Mouse (Mus musculus) limb, embryonic 12.5 days (tissue): Measurements from ENCODE around the gene Zfp866. TPM values are rescaled to one million over a fixed set of nuclear protein-coding genes. Genes with fewer than 3 reads are reported as not detected.

Experiments used
- ATAC-seq: fragments of 200-750 bp; cut with Nextera tagmentation; 2 replicates; pipeline ENCODE4 v1.8.0; 2017; ENCODE audit warnings: low read depth, moderate TSS enrichment; ENCODE audit not compliant: insufficient number of reproducible peaks, insufficient read depth, low FRiP score, low TSS enrichment
- H3K27ac ChIP-seq: fragments of 300-500 bp; sonication (generic); 2 replicates; pipeline ENCODE4 v1.5.1; 2016; ENCODE audit warnings: mild to moderate bottlenecking, moderate library complexity
- H3K27me3 ChIP-seq: fragments of 300-500 bp; sonication (generic); 2 replicates; pipeline ENCODE4 v1.6.1; 2016; ENCODE audit warnings: mild to moderate bottlenecking, moderate library complexity
- H3K36me3 ChIP-seq: fragments of 300-500 bp; sonication (generic); 2 replicates; pipeline ENCODE4 v1.6.1; 2016; ENCODE audit warnings: mild to moderate bottlenecking, moderate library complexity
- H3K4me1 ChIP-seq: fragments of 300-500 bp; sonication (generic); replicated peaks from 2 replicates; pipeline ENCODE4 v1.6.1; 2016
- H3K4me2 ChIP-seq: fragments of 300-500 bp; sonication (generic); 2 replicates; pipeline ENCODE4 v1.6.1; 2016; ENCODE audit warnings: mild to moderate bottlenecking, moderate library complexity
- H3K4me3 ChIP-seq: fragments of 300-500 bp; sonication (generic); replicated peaks from 2 replicates; pipeline ENCODE4 v1.5.1; 2016; ENCODE audit warnings: mild to moderate bottlenecking
- H3K9ac ChIP-seq: fragments of 300-500 bp; sonication (generic); replicated peaks from 2 replicates; pipeline ENCODE4 v1.6.1; 2016; ENCODE audit warnings: mild to moderate bottlenecking, moderate library complexity
- H3K9me3 ChIP-seq: fragments of 300-500 bp; sonication (generic); 2 replicates; pipeline ENCODE4 v1.6.1; 2016; ENCODE audit warnings: mild to moderate bottlenecking, moderate library complexity
- WGBS: fragments of 180-500 bp; shearing (Covaris S2); methylation state at CpG from one replicate; pipeline ENCODE4 v1.1.7; 2016; 5-methylcytosine and 5-hydroxymethylcytosine counted together
- polyA plus RNA-seq: library from polyadenylated mRNA; unstranded; fragments of >200 nt; fragmentation: Nextera tagmentation; extraction: Ambion mirVana; gene quantifications from 2 replicates; pipeline ENCODE4 v1.2.1, GENCODE M21; 2016

The Zfp866 gene
- polyA plus RNA-seq, 1 experiment from 2014 or later, result 38.1 TPM

DNA sequence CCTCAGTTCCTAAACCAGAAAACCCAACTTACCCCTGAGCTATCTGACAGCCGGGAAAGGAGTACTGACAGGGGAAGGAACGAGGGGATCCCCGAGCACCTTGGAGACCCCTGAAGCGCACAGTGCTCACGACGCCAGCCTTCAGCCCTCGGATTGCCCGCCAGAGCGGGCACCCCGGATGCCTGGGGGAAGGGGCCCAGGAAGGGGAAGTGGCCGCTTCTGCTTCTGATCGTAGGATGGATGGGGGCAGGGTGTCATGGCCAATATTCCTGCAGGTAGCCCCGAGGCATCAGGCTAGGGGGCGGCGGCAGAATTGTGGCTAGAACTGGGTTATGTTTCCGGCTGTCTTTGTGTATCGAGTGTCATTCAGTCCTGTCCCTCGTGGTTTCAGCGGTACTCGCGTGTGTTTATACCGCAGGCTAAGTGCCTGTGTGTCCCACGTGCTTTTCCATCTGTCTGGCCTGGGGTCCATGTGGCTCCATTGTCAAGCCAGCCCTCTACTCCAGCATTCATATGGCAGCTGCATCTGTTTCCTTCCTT is 18.0 kb upstream of the Zfp866 start:
- Histone ChIP-seq H3K27ac (no peak overlapping the region), H3K4me3 (peak overlapping the region; percentile 51), H3K36me3 (peaks cover 57% of the 10 kb centered on the region), H3K9me3 (no peaks in the 10 kb centered on the region), H3K4me1 (peaks cover 13% of the 10 kb centered on the region), H3K9ac (peak overlapping the region; percentile 65), H3K27me3 (no peaks in the 10 kb centered on the region), H3K4me2 (peak overlapping the region; percentile 95)
- WGBS, result 1% methylated on average over 23 of the region's 23 CpGs
- ATAC-seq, result peak; percentile 16; the same call in 1 of the 2 replicates

DNA sequence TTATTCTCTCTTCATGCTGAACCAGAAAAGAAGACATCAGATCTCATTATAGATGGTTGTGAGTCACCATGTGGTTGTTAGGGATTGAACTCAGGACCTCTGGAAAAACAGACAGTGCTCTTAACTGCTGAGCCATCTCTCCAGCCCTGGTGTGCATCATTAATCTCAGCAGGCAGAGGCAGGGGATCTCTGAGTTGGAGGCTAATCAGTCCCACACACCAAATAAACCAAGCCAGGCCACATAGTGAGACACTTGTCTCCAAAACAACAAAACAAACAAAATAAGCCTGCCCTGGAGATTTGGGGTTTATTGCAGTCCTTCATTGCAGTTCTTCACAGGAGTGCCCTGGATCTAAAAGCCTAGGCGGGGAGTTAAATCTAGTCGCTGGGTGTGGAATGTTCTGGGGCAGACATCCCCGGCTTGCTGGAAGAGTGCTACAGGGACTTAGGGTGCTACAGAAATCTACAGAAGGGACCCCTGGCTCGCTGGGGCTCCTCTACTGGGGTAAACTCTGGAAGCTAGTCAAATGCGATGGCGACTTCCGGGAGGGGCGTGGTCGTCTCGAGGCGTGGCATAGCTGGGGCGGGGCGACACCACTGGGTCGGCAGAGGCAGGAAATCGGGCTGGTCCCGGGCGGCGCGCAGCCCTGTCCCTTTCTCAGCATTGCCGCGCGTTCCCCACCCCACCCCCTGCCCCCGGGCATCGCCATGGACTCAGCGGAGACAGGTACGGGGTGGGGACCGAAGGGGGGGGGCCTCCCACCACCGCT is 17.3 kb upstream of the Zfp866 start, which contains the start of gene Gmip:
TSS of gene Gmip (plus strand) at position 586 of the 770 bp plus-strand sequence.
- H3K27me3 ChIP-seq, result no peaks in the 10 kb centered on the region
- H3K36me3 ChIP-seq, result peaks cover 57% of the 10 kb centered on the region
- H3K4me2 ChIP-seq, result peak within 1 kb of the TSS; percentile 95
- no peaks in the 10 kb centered on the region for H3K9me3 ChIP-seq
- H3K27ac ChIP-seq, result no peak within 1 kb of the TSS
- peaks cover 13% of the 10 kb centered on the region for H3K4me1 ChIP-seq
- WGBS, result 6% methylated on average over 25 of the region's 28 CpGs
- H3K9ac ChIP-seq, result peak within 1 kb of the TSS; percentile 65
- H3K4me3 ChIP-seq, result peak within 1 kb of the TSS; percentile 51
- peak; percentile 60 for ATAC-seq

GRCm38 (mm10) chr8:69807236-69807635 is 16.3 kb upstream of the Zfp866 start:
- 90% methylated on average over 5 of the region's 5 CpGs for WGBS
- Histone ChIP-seq H3K9me3 (no peaks in the 10 kb centered on the region), H3K27me3 (no peaks in the 10 kb centered on the region), H3K4me1 (peaks cover 13% of the 10 kb centered on the region), H3K27ac (no peak overlapping the region), H3K4me3 (no peak overlapping the region), H3K9ac (0 out of 2 replicates have a peak overlapping the region, but pooled peaks have one; percentile 12), H3K4me2 (no peak overlapping the region), H3K36me3 (peaks cover 67% of the 10 kb centered on the region)
- no peak for ATAC-seq

- Histone ChIP-seq H3K36me3 (peaks cover 76% of the 10 kb centered on the region), H3K4me3 (no peak overlapping the region), H3K9me3 (no peaks in the 10 kb centered on the region), H3K27me3 (no peaks in the 10 kb centered on the region), H3K27ac (no peak overlapping the region), H3K9ac (no peak overlapping the region), H3K4me1 (peaks cover 13% of the 10 kb centered on the region), H3K4me2 (no peak overlapping the region)
- WGBS, result 96% methylated on average over 9 of the region's 9 CpGs
- no peak; the same call in 1 of the 2 replicates for ATAC-seq
These were observed 14.5 kb upstream of the Zfp866 start for GRCm38 (mm10) chr8:69805491-69805890.

GRCm38 (mm10) chr8:69805086-69805485 is 14.1 kb upstream of the Zfp866 start:
- ATAC-seq, result no peak
- Histone ChIP-seq H3K9me3 (no peaks in the 10 kb centered on the region), H3K4me2 (no peak overlapping the region), H3K4me1 (peaks cover 13% of the 10 kb centered on the region), H3K4me3 (no peak overlapping the region), H3K36me3 (peaks cover 80% of the 10 kb centered on the region), H3K27me3 (no peaks in the 10 kb centered on the region), H3K9ac (no peak overlapping the region), H3K27ac (no peak overlapping the region)
- WGBS, result 90% methylated on average over 10 of the region's 10 CpGs

GRCm38 (mm10) chr8:69804537-69804936 is 13.6 kb upstream of the Zfp866 start:
- Histone ChIP-seq H3K36me3 (peaks cover 86% of the 10 kb centered on the region), H3K9ac (no peak overlapping the region)
- WGBS, result 90% methylated on average over 6 of the region's 6 CpGs

DNA sequence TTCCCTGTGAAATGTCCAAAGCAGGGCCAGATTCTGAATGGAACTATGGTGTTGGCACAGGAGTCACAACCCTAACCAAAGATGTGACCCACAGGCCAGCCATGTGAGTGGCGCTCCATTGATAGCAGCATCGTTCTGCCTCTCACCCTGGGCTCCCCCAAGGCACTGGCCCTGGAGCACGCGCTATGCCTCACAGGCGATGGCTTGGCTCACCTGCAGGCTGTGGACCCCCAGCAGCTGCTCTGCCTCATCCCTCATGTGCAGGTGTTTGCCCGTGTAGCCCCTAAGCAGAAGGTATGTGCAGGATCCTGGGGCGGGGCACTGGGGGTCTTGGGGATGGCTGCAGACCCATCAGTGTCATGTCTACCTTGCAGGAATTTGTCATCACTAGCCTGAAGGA is 12.4 kb upstream of the Zfp866 start:
- ATAC-seq, result no peak
- no peak overlapping the region for H3K27ac ChIP-seq
- 95% methylated on average over 7 of the region's 7 CpGs for WGBS
- H3K36me3 ChIP-seq, result peaks cover 98% of the 10 kb centered on the region
- H3K9me3 ChIP-seq, result no peaks in the 10 kb centered on the region
- H3K9ac ChIP-seq, result no peak overlapping the region
- no peaks in the 10 kb centered on the region for H3K27me3 ChIP-seq
- peaks cover 3% of the 10 kb centered on the region; the same call in 1 of the 2 replicates for H3K4me1 ChIP-seq
- H3K4me2 ChIP-seq, result no peak overlapping the region
- no peak overlapping the region for H3K4me3 ChIP-seq

More at GRCm38 (mm10) chr8:69804537-69804936, 13.6 kb upstream of the Zfp866 start:
- Histone ChIP-seq H3K27me3 (no peaks in the 10 kb centered on the region), H3K4me2 (no peak overlapping the region), H3K27ac (no peak overlapping the region), H3K4me1 (peaks cover 13% of the 10 kb centered on the region), H3K4me3 (no peak overlapping the region), H3K9me3 (no peaks in the 10 kb centered on the region)
- no peak for ATAC-seq

DNA sequence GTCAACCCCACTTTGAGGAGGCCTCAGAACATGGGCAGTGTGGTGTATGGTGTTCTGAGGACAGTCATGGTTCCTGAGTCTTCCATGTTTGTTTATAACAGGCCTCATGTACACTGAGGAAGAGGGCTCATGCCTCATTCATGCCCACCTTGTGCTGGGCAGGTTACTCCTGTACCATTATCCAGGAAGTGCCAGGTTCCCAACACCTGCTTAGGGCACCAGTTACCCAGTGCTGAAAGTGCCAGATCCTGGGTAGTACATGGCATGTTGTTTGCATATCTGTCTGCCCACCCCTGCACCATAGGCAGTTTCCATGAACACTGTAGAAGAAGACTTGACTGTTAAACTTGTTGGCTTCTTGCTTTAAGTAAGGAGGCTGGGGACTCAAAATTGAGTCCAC is 11.2 kb upstream of the Zfp866 start:
- Histone ChIP-seq H3K4me3 (no peak overlapping the region), H3K4me1 (no peaks in the 10 kb centered on the region), H3K36me3 (peaks cover 98% of the 10 kb centered on the region), H3K27ac (no peak overlapping the region), H3K27me3 (no peaks in the 10 kb centered on the region), H3K9ac (no peak overlapping the region), H3K9me3 (no peaks in the 10 kb centered on the region), H3K4me2 (no peak overlapping the region)
- ATAC-seq, result no peak

GRCm38 (mm10) chr8:69801796-69802195 is 10.8 kb upstream of the Zfp866 start:
- H3K4me2 ChIP-seq, result no peak overlapping the region
- no peak overlapping the region for H3K9ac ChIP-seq
- no peak for ATAC-seq
- no peaks in the 10 kb centered on the region for H3K4me1 ChIP-seq
- no peaks in the 10 kb centered on the region for H3K27me3 ChIP-seq
- WGBS, result 95% methylated on average over 4 of the region's 4 CpGs
- no peak overlapping the region for H3K4me3 ChIP-seq
- H3K9me3 ChIP-seq, result no peaks in the 10 kb centered on the region
- peaks cover 98% of the 10 kb centered on the region for H3K36me3 ChIP-seq
- H3K27ac ChIP-seq, result no peak overlapping the region

DNA sequence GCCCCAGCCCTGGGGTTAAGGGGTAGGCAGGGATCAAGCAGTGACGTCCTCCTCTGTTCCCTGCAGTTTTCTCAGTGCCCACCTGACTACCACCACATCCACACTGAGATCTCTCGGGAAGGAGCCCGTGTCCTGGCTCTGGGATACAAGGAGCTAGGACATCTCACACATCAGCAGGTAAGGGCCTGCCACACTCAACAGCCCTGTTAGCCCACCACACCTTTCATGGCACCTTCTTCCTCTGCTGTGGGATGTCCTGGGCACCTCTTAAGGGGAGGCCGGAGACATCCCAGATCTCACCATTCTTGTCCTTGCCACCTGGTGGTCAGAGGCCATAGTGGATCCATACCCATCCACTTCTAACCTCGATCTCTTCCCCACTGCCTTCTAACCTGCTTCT is 9.0 kb upstream of the Zfp866 start:
- Histone ChIP-seq H3K9me3 (no peaks in the 10 kb centered on the region), H3K27ac (no peak overlapping the region), H3K4me1 (no peaks in the 10 kb centered on the region), H3K9ac (no peak overlapping the region), H3K27me3 (no peaks in the 10 kb centered on the region), H3K36me3 (peaks cover 98% of the 10 kb centered on the region), H3K4me2 (no peak overlapping the region), H3K4me3 (no peak overlapping the region)
- whole genome bisulfite sequencing, result 91% methylated on average over 5 of the region's 5 CpGs
- ATAC-seq, result no peak

- no peak for ATAC-seq
- Histone ChIP-seq H3K4me3 (no peak overlapping the region), H3K27ac (no peak overlapping the region), H3K4me2 (no peak overlapping the region), H3K27me3 (no peaks in the 10 kb centered on the region), H3K9me3 (no peaks in the 10 kb centered on the region), H3K4me1 (no peaks in the 10 kb centered on the region), H3K9ac (no peak overlapping the region), H3K36me3 (peaks cover 99% of the 10 kb centered on the region)
- WGBS, result 96% methylated on average over 8 of the region's 8 CpGs
These were observed 8.3 kb upstream of the Zfp866 start for GRCm38 (mm10) chr8:69799261-69799660.
